Mouse (Mus musculus) midbrain, embryonic 12.5 days (tissue): ENCODE results near the gene Myom1. TPM values are rescaled to one million over a fixed set of nuclear protein-coding genes. Genes with fewer than 3 reads are reported as not detected.

Source experiments
- ATAC-seq: fragments of 200-750 bp; cut with Nextera tagmentation; 2 replicates; pipeline ENCODE4 v1.8.0; 2017; ENCODE audit warnings: low read depth, moderate TSS enrichment, moderate library complexity; ENCODE audit not compliant: low FRiP score
- H3K27ac ChIP-seq: fragments of 300-500 bp; sonication (generic); replicated peaks from 2 replicates; pipeline ENCODE4 v1.5.1; 2016; ENCODE audit warnings: mild to moderate bottlenecking
- H3K27me3 ChIP-seq: fragments of 300-500 bp; sonication (generic); 2 replicates; pipeline ENCODE4 v1.6.1; 2016; ENCODE audit warnings: mild to moderate bottlenecking
- H3K36me3 ChIP-seq: fragments of 300-500 bp; sonication (generic); 2 replicates; pipeline ENCODE4 v1.6.1; 2016
- H3K4me1 ChIP-seq: fragments of 300-500 bp; sonication (generic); 2 replicates; pipeline ENCODE4 v1.6.1; 2016
- H3K4me2 ChIP-seq: fragments of 300-500 bp; sonication (generic); replicated peaks from 2 replicates; pipeline ENCODE4 v1.6.1; 2016; ENCODE audit warnings: mild to moderate bottlenecking, moderate library complexity
- H3K4me3 ChIP-seq: fragments of 300-500 bp; sonication (generic); 2 replicates; pipeline ENCODE4 v1.5.1; 2016; ENCODE audit warnings: mild to moderate bottlenecking
- H3K9ac ChIP-seq: fragments of 300-500 bp; sonication (generic); replicated peaks from 2 replicates; pipeline ENCODE4 v1.6.1; 2016; ENCODE audit warnings: mild to moderate bottlenecking, moderate library complexity
- H3K9me3 ChIP-seq: fragments of 300-500 bp; sonication (generic); 2 replicates; pipeline ENCODE4 v1.6.1; 2016; ENCODE audit warnings: mild to moderate bottlenecking
- WGBS: fragments of 180-500 bp; shearing (Covaris S2); methylation state at CpG from one replicate; pipeline ENCODE4 v1.1.7; 2016; 5-methylcytosine and 5-hydroxymethylcytosine counted together
- polyA plus RNA-seq: library from polyadenylated mRNA; unstranded; fragments of >200 nt; fragmentation: Nextera tagmentation; extraction: Ambion mirVana; gene quantifications from 2 replicates; pipeline ENCODE4 v1.2.1, GENCODE M21; 2016

Myom1 gene
- polyA plus RNA-seq, 1 experiment from 2014 or later = 2.5 TPM

DNA sequence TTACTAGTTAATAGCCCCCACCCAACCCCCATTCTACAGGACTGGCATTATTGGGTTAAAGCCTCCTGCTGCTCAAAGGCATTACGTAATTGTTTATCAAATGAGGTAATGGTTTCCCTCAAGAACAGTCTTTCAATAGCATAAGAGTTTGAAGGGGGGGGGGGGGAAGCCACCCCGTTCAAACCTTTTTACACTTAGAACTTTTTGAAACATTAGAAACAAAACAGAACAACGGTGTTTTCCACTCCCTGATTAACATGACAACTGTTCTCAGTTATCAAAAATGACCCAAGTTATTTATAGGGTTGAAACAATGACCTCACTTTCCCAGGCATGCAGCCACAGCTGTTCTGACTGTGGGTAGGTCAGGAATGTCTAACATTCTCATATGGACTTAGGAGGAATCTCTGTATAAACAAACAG is 9.0 kb upstream of the Myom1 start:
- no peak for ATAC-seq
- H3K27me3 ChIP-seq = no peaks in the 10 kb centered on the region
- H3K4me1 ChIP-seq = peaks cover 24% of the 10 kb centered on the region
- 58% methylated on average over 3 of the region's 3 CpGs for WGBS
- H3K4me3 ChIP-seq = no peak overlapping the region
- H3K36me3 ChIP-seq = peaks cover 42% of the 10 kb centered on the region
- no peak overlapping the region for H3K9ac ChIP-seq
- H3K4me2 ChIP-seq = no peak overlapping the region
- no peak overlapping the region for H3K27ac ChIP-seq
- H3K9me3 ChIP-seq = no peaks in the 10 kb centered on the region

DNA sequence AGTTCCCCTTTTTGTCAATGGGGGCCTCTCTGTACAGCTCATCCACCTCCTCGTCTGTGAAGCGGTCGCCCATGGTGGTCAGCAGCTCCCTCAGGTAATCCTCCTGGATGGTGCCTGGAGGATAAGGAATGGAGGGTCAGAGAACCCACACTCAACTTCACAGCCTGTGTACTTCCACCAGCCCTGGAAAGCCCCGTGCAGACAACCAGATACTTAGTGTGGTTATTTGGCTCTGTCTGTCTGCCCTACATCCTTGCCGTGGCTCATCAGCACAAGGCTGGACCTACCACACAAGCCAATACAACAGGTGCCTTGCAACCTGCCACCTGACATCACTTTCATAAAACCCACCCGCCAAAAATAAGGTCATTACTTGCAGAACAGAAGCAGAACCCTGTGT is 7.8 kb upstream of the Myom1 start:
- WGBS = 93% methylated on average over 6 of the region's 6 CpGs

DNA sequence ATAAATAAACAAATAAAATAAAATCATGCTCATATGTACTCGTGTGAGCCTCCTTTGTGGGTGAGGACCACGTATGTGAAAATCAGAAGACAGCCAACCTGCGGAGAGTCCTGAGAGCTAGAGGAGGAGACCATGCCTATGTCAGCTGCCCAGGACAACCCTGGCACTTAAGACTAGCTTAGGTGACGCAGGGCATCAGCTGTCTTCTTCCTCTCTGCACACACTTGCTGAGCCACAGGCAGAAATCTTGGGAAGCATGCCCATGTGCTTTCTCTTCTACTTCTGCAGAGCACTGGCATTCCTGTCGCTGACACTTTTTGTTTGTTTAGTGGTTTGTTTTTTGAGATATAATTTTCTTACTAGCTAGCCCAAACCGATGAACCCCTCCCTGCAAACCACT is 6.9 kb upstream of the Myom1 start:
- Histone ChIP-seq H3K36me3 (peaks cover 42% of the 10 kb centered on the region), H3K9me3 (no peaks in the 10 kb centered on the region), H3K4me3 (no peak overlapping the region), H3K27me3 (no peaks in the 10 kb centered on the region), H3K27ac (no peak overlapping the region), H3K4me2 (no peak overlapping the region), H3K4me1 (peaks cover 17% of the 10 kb centered on the region), H3K9ac (no peak overlapping the region)
- ATAC-seq = no peak
- WGBS = 96% methylated on average over 6 of the region's 6 CpGs

More for the DNA sequence above, 7.8 kb upstream of the Myom1 start:
- Histone ChIP-seq H3K9ac (no peak overlapping the region), H3K27me3 (no peaks in the 10 kb centered on the region), H3K4me3 (no peak overlapping the region), H3K36me3 (peaks cover 42% of the 10 kb centered on the region), H3K9me3 (no peaks in the 10 kb centered on the region), H3K27ac (no peak overlapping the region), H3K4me2 (no peak overlapping the region), H3K4me1 (peaks cover 12% of the 10 kb centered on the region)
- ATAC-seq = no peak

DNA sequence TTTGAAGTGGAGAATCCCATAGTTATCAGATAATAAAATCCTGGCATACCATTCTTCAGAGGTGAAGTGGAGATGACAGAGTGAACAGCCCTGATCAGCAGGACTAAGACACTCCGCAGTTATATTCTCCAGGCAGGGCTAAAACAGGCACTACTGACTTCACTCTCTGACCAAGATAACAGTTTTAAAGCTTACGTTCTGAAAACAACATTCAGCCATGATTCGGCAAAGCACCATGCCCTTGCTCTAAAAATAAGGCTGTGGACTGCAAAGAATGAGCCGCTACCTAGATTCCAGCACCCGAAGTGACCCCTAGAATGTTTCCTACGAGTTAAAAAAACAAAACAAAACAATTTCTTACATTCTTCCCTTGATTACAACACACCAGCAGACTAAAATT is 4.6 kb upstream of the Myom1 start:
- Histone ChIP-seq H3K9me3 (no peaks in the 10 kb centered on the region), H3K4me3 (no peak overlapping the region), H3K4me1 (peaks cover 17% of the 10 kb centered on the region), H3K9ac (no peak overlapping the region), H3K36me3 (peaks cover 31% of the 10 kb centered on the region), H3K27ac (no peak overlapping the region), H3K4me2 (no peak overlapping the region), H3K27me3 (no peaks in the 10 kb centered on the region)
- 83% methylated on average over 6 of the region's 6 CpGs for WGBS
- no peak for ATAC-seq

DNA sequence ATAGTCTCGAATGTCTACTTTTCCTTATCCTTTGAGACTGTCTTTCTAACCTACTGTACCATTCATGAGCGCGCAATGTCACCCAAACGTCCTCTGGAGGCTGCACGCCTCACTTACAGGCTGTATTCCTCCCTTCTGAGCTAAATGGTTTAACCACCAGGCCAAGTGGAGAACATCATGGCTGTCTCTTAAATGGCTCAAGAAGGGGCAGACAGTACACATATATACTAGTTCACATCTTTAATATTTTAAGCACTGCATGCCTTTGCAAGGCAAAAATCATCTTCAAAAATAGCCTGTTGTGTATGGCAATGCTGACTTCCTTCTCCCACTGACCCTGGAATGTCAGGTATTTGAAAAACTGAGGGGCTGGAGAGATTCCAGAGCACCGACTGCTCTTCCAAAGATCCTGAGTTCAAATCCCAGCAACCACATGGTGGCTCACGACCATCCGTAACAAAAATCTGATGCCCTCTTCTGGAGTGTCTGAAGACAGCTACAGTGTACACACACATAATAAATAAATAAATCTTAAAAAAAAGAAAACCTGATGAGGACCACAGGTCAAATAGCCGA is 3.9 kb upstream of the Myom1 start:
- Histone ChIP-seq H3K4me1 (peaks cover 23% of the 10 kb centered on the region), H3K27me3 (no peaks in the 10 kb centered on the region), H3K27ac (no peak overlapping the region), H3K4me3 (no peak overlapping the region), H3K9me3 (no peaks in the 10 kb centered on the region), H3K9ac (no peak overlapping the region), H3K36me3 (peaks cover 27% of the 10 kb centered on the region), H3K4me2 (no peak overlapping the region)
- ATAC-seq = no peak
- WGBS = 84% methylated on average over 9 of the region's 9 CpGs

DNA sequence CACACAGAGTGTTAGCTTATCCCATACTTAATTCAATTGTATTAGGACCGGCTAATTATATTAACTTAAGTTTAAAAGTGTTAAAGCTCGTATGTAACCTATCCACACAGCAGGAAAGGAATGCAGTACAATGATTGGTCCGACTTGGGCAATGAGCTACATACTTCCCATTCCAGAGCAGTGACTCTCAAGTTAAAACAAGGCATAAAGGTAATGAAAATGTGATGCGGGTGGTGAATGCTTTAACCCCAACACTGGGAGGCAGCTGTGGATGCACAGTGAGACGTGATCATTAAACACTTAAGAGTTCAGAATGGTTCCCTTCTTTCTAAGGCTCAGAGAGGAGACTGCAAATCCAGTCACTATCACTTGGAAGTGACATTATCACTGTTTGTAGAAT is 3.2 kb upstream of the Myom1 start:
- no peaks in the 10 kb centered on the region for H3K9me3 ChIP-seq
- ATAC-seq = no peak
- no peak overlapping the region for H3K9ac ChIP-seq
- H3K4me3 ChIP-seq = no peak overlapping the region
- WGBS = 75% methylated on average over 5 of the region's 5 CpGs
- no peaks in the 10 kb centered on the region for H3K27me3 ChIP-seq
- H3K36me3 ChIP-seq = peaks cover 20% of the 10 kb centered on the region
- H3K27ac ChIP-seq = no peak overlapping the region
- no peak overlapping the region for H3K4me2 ChIP-seq
- H3K4me1 ChIP-seq = peaks cover 23% of the 10 kb centered on the region

DNA sequence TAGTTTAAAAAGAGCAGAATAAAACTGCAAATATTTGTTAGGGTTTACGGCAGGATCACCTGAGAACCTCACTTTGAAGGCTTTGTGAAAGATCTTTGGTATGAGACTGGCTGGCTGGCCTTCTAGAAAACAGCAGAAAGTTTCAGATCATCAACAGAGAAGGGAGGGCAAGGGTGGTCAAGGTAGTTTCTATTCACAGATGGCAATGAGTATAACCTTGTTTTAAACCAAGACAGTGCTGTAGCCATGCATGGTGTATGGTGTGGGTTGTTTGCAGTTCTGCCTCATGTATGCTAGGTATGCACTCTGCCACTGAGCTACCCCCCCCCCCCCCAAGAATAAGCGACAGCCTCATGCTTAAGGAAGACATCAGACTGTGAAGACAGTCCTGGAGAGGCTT is 2.2 kb upstream of the Myom1 start:
- Histone ChIP-seq H3K4me2 (peak overlapping the region; percentile 13; the same call in 1 of the 2 replicates), H3K4me3 (no peak overlapping the region), H3K9me3 (no peaks in the 10 kb centered on the region), H3K27me3 (no peaks in the 10 kb centered on the region), H3K36me3 (peaks cover 12% of the 10 kb centered on the region), H3K9ac (no peak overlapping the region), H3K4me1 (peaks cover 23% of the 10 kb centered on the region), H3K27ac (no peak overlapping the region)
- ATAC-seq = no peak
- WGBS = 81% methylated on average over 2 of the region's 2 CpGs

DNA sequence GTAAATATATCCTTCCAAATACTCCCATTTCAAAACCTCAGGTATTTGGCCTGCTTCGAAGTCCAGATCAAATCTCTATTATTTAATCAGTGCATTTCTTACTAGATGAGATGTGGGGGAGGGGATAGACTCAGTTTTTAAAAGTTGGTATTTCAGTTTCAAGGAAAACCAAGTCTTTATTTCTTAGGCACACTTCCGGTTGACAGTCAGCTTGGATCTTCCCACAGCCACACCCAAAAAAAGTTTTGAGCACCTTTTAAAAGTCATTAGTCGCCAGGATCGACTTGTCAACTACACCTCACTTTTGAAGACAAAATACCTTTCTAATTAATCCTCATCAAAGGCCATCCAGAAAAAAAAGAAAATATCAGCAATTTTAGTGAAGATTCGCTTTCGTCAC is 1.4 kb upstream of the Myom1 start:
- H3K9ac ChIP-seq = peak overlapping the region; percentile 84

DNA sequence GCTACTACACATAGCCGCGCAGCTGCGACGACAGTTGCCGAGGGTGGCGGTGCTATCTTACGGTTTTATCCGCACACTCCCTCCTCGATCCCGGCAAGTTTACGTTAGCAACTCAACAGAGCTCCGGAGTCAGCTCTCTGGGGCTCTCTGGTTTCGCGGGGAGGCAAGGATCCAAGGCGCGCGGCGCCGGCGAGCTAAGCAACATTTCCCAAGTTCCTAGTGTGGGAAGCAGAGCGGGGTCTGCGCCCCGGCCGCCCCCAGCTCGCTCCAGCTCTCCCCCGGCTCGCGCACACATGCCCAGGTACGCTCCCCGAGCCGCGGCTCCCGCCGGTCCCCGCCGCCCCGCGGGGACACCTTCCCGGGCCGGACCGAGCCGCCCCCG is 743 bp upstream of the Myom1 start:
- H3K4me3 ChIP-seq = peak overlapping the region; percentile 86
- no peaks in the 10 kb centered on the region for H3K27me3 ChIP-seq
- peak overlapping the region; percentile 84 for H3K9ac ChIP-seq
- under 1% methylated on average over 25 of the region's 43 CpGs for WGBS
- peak overlapping the region; percentile 93 for H3K27ac ChIP-seq
- peak overlapping the region; percentile 60 for H3K4me2 ChIP-seq
- no peaks in the 10 kb centered on the region for H3K36me3 ChIP-seq
- H3K4me1 ChIP-seq = peaks cover 27% of the 10 kb centered on the region
- no peaks in the 10 kb centered on the region for H3K9me3 ChIP-seq
- ATAC-seq = peak; percentile 5; the same call in 1 of the 2 replicates

More for the DNA sequence above, 1.4 kb upstream of the Myom1 start:
- Histone ChIP-seq H3K27ac (no peak overlapping the region), H3K4me3 (peak overlapping the region; percentile 86), H3K9me3 (no peaks in the 10 kb centered on the region), H3K4me1 (peaks cover 23% of the 10 kb centered on the region), H3K36me3 (peaks cover 4% of the 10 kb centered on the region; the same call in 1 of the 2 replicates), H3K27me3 (no peaks in the 10 kb centered on the region), H3K4me2 (peak overlapping the region; percentile 60)
- ATAC-seq = no peak
- WGBS = 15% methylated on average over 6 of the region's 6 CpGs

DNA sequence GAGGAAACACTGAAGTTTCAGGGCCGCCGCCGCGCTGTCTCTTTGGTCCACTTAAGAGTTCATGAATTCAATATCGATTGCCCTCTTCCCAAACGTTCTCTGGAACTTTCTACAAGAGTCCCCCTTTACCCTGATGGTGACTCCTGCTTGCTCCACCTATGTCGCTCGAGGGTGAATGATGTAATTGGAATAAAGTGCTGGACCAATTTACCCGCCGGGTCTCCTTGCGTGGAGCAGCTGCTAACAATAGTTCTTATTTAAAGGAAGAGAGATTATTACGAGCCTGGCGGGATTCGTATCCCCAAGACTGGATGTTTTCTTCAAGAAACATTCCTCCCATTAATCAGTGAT is 286 bp downstream of the Myom1 start, which contains the start of gene Myl12a:
Gene Myl12a, minus strand, starts transcription at position 135 of the 351 bp plus-strand sequence.
- Histone ChIP-seq H3K4me2 (peak within 1 kb of the TSS; percentile 60), H3K4me1 (peaks cover 28% of the 10 kb centered on the region), H3K9ac (peak within 1 kb of the TSS; percentile 84), H3K27ac (peak within 1 kb of the TSS; percentile 93), H3K4me3 (peak within 1 kb of the TSS; percentile 86), H3K27me3 (no peaks in the 10 kb centered on the region), H3K36me3 (no peaks in the 10 kb centered on the region), H3K9me3 (no peaks in the 10 kb centered on the region)
- peak; percentile 57; the same call in 1 of the 2 replicates for ATAC-seq
- WGBS = 11% methylated on average over 14 of the region's 14 CpGs

DNA sequence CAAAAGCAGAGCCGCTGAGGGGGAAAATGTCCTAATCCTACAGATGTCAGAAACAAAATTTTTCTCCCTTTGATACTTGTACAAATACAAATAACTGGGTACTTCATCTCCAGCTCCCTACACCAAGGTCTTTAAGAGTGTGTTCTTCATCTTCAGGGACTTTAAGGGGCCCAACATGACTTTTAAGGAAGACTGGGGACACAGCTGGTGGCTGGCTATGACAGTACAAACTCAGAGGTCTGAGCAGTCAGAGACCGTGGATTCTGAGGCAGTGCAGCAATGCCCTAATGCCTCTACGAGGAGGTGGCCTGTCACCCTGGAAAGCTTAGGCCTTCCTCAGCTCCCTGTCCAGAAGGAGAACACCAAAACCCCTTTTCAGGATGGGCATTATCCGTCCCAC is 679 bp downstream of the Myom1 start:
- H3K36me3 ChIP-seq = no peaks in the 10 kb centered on the region
- no peaks in the 10 kb centered on the region for H3K9me3 ChIP-seq
- 0 out of 2 replicates have a peak overlapping the region, but pooled peaks have one; percentile 86 for H3K4me3 ChIP-seq
- peaks cover 28% of the 10 kb centered on the region for H3K4me1 ChIP-seq
- H3K27me3 ChIP-seq = no peaks in the 10 kb centered on the region
- ATAC-seq = no peak
- H3K9ac ChIP-seq = no peak overlapping the region
- WGBS = 69% methylated on average over 4 of the region's 4 CpGs
- H3K27ac ChIP-seq = no peak overlapping the region
- H3K4me2 ChIP-seq = peak overlapping the region; percentile 60

DNA sequence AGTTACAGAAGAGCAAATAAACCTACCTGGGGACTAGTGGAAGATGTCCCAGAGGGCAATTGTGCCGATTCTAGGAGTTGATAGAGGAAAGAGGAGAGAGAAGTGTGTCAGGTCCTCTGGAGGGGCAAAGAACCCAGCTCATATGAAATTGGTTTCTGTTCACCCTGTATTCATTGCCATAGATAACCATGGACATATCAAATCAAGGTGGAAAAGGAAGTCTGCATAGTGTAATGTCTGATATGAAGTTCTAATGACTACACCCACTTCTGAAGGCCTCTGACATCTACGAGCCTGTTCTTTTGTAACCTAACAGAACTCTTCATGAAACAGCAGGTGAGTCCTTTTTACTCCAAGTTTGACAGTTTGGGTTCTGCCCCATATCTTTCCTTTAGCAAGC is 1.3 kb downstream of the Myom1 start:
- Histone ChIP-seq H3K4me3 (no peak overlapping the region), H3K9ac (no peak overlapping the region), H3K9me3 (no peaks in the 10 kb centered on the region), H3K4me2 (no peak overlapping the region), H3K27me3 (no peaks in the 10 kb centered on the region), H3K27ac (no peak overlapping the region), H3K4me1 (peaks cover 28% of the 10 kb centered on the region), H3K36me3 (no peaks in the 10 kb centered on the region)
- ATAC-seq = no peak
- 87% methylated on average over 2 of the region's 2 CpGs for WGBS
